Mouse (Mus musculus) right cerebral cortex, adult 18-20 months (tissue): ENCODE measurements around the gene Snapc4.

Experiments
- DNase-seq: peaks from one replicate; pipeline ENCODE4 v3.0.0; 2022; ENCODE audit warnings: mixed read lengths

Gene Snapc4

GRCm38 (mm10) chr2:26312812-26313211 lies 67.6 kb downstream of the Snapc4 start:
- DNase-seq = no peak
